Mouse (Mus musculus): ENCODE measurements around the gene Olfr288. TPM values are rescaled to one million over a fixed set of nuclear protein-coding genes. Genes with fewer than 3 reads are reported as not detected.

The Olfr288 gene
- polyA plus RNA-seq (2012; rRNA removed): not detected in 2 replicates

GRCm38 (mm10) chr15:98195442-98195841 is at the start of gene Olfr288:
Gene Olfr288 (minus strand): TSS chr15:98195542.

DNA sequence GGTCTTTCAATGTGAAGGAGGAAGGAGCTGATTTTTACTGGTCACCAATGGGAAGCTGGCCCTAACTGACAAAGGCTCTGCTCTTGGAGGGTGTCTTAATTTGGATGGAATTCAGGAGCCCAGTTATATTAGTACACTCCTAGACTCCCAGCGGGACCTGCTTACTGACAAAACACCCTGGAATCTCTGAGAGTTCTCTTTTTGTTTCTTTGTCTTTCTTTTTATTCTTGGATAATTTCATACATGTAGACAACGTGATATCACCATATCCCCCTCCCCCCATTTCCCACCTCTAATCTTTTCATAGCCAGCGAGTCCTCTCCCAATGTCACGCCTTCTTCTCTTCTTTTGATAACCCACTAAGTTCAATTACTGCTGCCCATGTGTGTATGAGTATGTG is 39.0 kb upstream of the Olfr288 start, which contains the start of gene Olfr286:
Gene Olfr286, minus strand, starts transcription at position 101 of the 400 bp plus-strand sequence.

DNA sequence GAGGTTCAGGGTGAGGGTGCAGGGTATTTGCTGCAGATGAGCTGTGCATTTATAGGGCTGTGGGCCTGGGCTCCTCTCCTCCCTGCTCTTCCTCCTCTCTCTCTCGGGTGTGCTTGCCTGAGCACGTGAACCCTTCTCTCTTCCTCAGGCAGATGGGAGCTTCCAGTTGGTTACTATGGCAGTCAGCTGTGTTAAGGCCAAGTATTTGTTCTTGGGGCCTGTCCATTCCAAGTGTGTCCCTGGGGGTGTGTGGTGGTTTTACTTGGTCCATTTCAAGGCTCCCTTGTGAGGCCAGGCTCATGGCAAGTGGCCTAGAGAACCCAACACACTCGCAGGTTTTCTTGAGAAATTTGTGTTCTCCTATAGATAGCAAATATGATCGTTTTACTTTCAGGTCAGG is 25.5 kb upstream of the Olfr288 start, which contains the start of the genes Gm44579 and Olfr287:
Gene Gm44579, minus strand, starts transcription at position 101 of the 400 bp plus-strand sequence.
Gene Olfr287, minus strand, starts transcription at position 180 of the 400 bp plus-strand sequence.

GRCm38 (mm10) chr15:98166963-98167644 is 28.2 kb downstream of the Olfr288 start, which contains the start of gene Ccdc184:
Gene Ccdc184 (plus strand): TSS chr15:98167158.

GRCm38 (mm10) chr15:98165525-98165924 is 29.8 kb downstream of the Olfr288 start, which contains the start of gene Asb8:
Gene Asb8 (minus strand): TSS chr15:98165625.

Other genes with a start within 250 kb of the Olfr288 start
- 10.2 and 10.9 TPM in 2 replicates for gene Tmem106c, start 231.3 kb downstream of the Olfr288 start, polyA plus RNA-seq (2012; rRNA removed)
- not detected in 2 replicates for gene Col2a1, start 190.8 kb downstream of the Olfr288 start, polyA plus RNA-seq (2012; rRNA removed)
- gene Pfkm, start 103.0 kb downstream of the Olfr288 start, polyA plus RNA-seq (2012; rRNA removed): 12.6 and 15.5 TPM in 2 replicates
- 2.3 and 2.9 TPM in 2 replicates for gene Senp1, start 101.8 kb downstream of the Olfr288 start, polyA plus RNA-seq (2012; rRNA removed)
- 10.0 and 12.6 TPM in 2 replicates for gene Asb8, start 29.9 kb downstream of the Olfr288 start, polyA plus RNA-seq (2012; rRNA removed)
- 0.13 and 0.22 TPM in 2 replicates for gene Ccdc184, start 28.4 kb downstream of the Olfr288 start, polyA plus RNA-seq (2012; rRNA removed)
- not detected in 2 replicates for gene Gm44579, start 25.4 kb upstream of the Olfr288 start, polyA plus RNA-seq (2012; rRNA removed)
- 0.25 TPM in 1 of 2 replicates, not detected in the other for gene Olfr287, start 25.5 kb upstream of the Olfr288 start, polyA plus RNA-seq (2012; rRNA removed)
- 0.15 and 0.22 TPM in 2 replicates for gene Olfr286, start 38.9 kb upstream of the Olfr288 start, polyA plus RNA-seq (2012; rRNA removed)
- gene H1fnt, start 61.8 kb upstream of the Olfr288 start, polyA plus RNA-seq (2012; rRNA removed): not detected in 2 replicates
- 0.13 and 0.29 TPM in 2 replicates for gene Zfp641, start 100.6 kb upstream of the Olfr288 start, polyA plus RNA-seq (2012; rRNA removed)
- not detected in 2 replicates for gene Olfr285, start 121.8 kb upstream of the Olfr288 start, polyA plus RNA-seq (2012; rRNA removed)
- gene Olfr284, start 145.4 kb upstream of the Olfr288 start, polyA plus RNA-seq (2012; rRNA removed): not detected in 2 replicates
- not detected in 2 replicates for gene Olfr283, start 185.4 kb upstream of the Olfr288 start, polyA plus RNA-seq (2012; rRNA removed)
- not detected in 2 replicates for gene Olfr282, start 235.7 kb upstream of the Olfr288 start, polyA plus RNA-seq (2012; rRNA removed)